Comparison of ENCODE assay signal across 9 mouse cellular contexts in genomic region chr17:32904414-32904813, GRCm38 (mm10). TPM values are rescaled to one million over a fixed set of nuclear protein-coding genes. Genes with fewer than 3 reads are reported as not detected.
A peak's percentile ranks its signal among the peaks of the same experiment; 100 is the strongest.
DNase-seq lines count a peak whose midpoint lies in the region; ATAC-seq and TF ChIP-seq lines count a peak whose summit lies in the region.
"Had no signal": no experiment of that assay in that cellular context is flagged by ENCODE, and none has a peak within 500 bp of the region (broad histone marks: within the 10 kb centered on the region; RNA-seq: fewer than 3 reads in every experiment).

No protein-coding gene starts in this region.

- no peak for TF ChIP-seq CTCF in thymus, adult 2 months (IDR thresholded peaks at IDR 0.05; ENCODE audit: borderline replicate concordance, control insufficient read depth, extremely low read depth, insufficient read depth, low read length, poor library complexity)
- TF ChIP-seq CTCF in brain, embryonic 14.5 days (IDR thresholded peaks at IDR 0.05; ENCODE audit: borderline replicate concordance, extremely low read depth, insufficient read depth, insufficient read length), result peak; percentile 33; the same call in 1 of the 2 replicates

- no peak for ATAC-seq in hindbrain, embryonic 14.5 days (ENCODE audit: low FRiP score)
- ATAC-seq in hindbrain, embryonic 13.5 days (ENCODE audit: low FRiP score), result no peak

- H3K9ac ChIP-seq in hindbrain, embryonic 14.5 days, result no peak overlapping the region
- H3K9ac ChIP-seq in hindbrain, embryonic 13.5 days, result no peak overlapping the region
- H3K9ac ChIP-seq: liver, embryonic 13.5 days had no signal

- no peaks in the 10 kb centered on the region for H3K9me3 ChIP-seq in hindbrain, embryonic 14.5 days (ENCODE audit: control insufficient read depth, low read length)
- no peaks in the 10 kb centered on the region for H3K9me3 ChIP-seq in hindbrain, embryonic 13.5 days
- H3K9me3 ChIP-seq: liver, embryonic 13.5 days had no signal

- peaks cover 3% of the 10 kb centered on the region; the same call in 1 of the 2 replicates for H3K27me3 ChIP-seq in hindbrain, embryonic 14.5 days (ENCODE audit: control insufficient read depth, insufficient read depth, low read length)
- H3K27me3 ChIP-seq in hindbrain, embryonic 13.5 days, result peaks cover 20% of the 10 kb centered on the region; the same call in 1 of the 2 replicates
- H3K27me3 ChIP-seq in thymus, adult 2 months (ENCODE audit: control insufficient read depth, insufficient read depth, low read length), result no peaks in the 10 kb centered on the region

- no peak overlapping the region for H3K4me3 ChIP-seq in hindbrain, embryonic 14.5 days (replicated peaks; ENCODE audit: low read length)
- H3K4me3 ChIP-seq in hindbrain, embryonic 13.5 days, result no peak overlapping the region
- no peak overlapping the region for H3K4me3 ChIP-seq in thymus, adult 2 months (ENCODE audit: control insufficient read depth, insufficient read depth, low read length)
- H3K4me3 ChIP-seq: liver, embryonic 13.5 days had no signal

- no peaks in the 10 kb centered on the region for H3K4me1 ChIP-seq in hindbrain, embryonic 14.5 days (replicated peaks; ENCODE audit: control insufficient read depth, insufficient read depth, low read length)
- 0 out of 2 replicates have a peak, but pooled peaks cover 4% of the 10 kb centered on the region for H3K4me1 ChIP-seq in hindbrain, embryonic 13.5 days (replicated peaks)
- no peaks in the 10 kb centered on the region for H3K4me1 ChIP-seq in thymus, adult 2 months (replicated peaks; ENCODE audit: control insufficient read depth, insufficient read depth, low read length)
- H3K4me1 ChIP-seq: liver, embryonic 13.5 days had no signal

- no peak overlapping the region for H3K4me2 ChIP-seq in hindbrain, embryonic 14.5 days (replicated peaks)
- H3K4me2 ChIP-seq in hindbrain, embryonic 13.5 days, result no peak overlapping the region
- H3K4me2 ChIP-seq: liver, embryonic 13.5 days had no signal

- peak; percentile 29 for DNase-seq in hindbrain, embryonic 14.5 days (ENCODE audit: low spot score)
- DNase-seq in thymus, adult 2 months, result peak; percentile 15
- DNase-seq in thymus, postnatal 36 days, result no peak
- peak; percentile 15 for DNase-seq in brain, embryonic 14.5 days (ENCODE audit: low read depth)
- peak; percentile 21 for DNase-seq in thymus, postnatal 4 days
- DNase-seq in frontal cortex, postnatal 14 days (ENCODE audit: low spot score in 2 of 2), result no peak
- DNase-seq in MN1 (ENCODE audit: low spot score), result no peak
- DNase-seq: liver, embryonic 13.5 days had no signal

- TF ChIP-seq POLR2A in thymus, adult 2 months (IDR thresholded peaks at IDR 0.05; ENCODE audit: control insufficient read depth, extremely low read depth, insufficient read depth, low read length, poor library complexity), result no peak
- TF ChIP-seq POLR2A in brain, embryonic 14.5 days (IDR thresholded peaks at IDR 0.05; ENCODE audit: borderline replicate concordance, extremely low read depth, insufficient read depth, insufficient read length, poor library complexity, severe bottlenecking), result no peak

- no peaks in the 10 kb centered on the region for H3K36me3 ChIP-seq in hindbrain, embryonic 14.5 days (replicated peaks; ENCODE audit: control insufficient read depth, insufficient read depth)
- H3K36me3 ChIP-seq in hindbrain, embryonic 13.5 days, result no peaks in the 10 kb centered on the region
- no peaks in the 10 kb centered on the region for H3K36me3 ChIP-seq in thymus, adult 2 months (ENCODE audit: control insufficient read depth, insufficient read depth, low read length)
- H3K36me3 ChIP-seq: liver, embryonic 13.5 days had no signal

- no peak overlapping the region for H3K27ac ChIP-seq in hindbrain, embryonic 14.5 days
- H3K27ac ChIP-seq in hindbrain, embryonic 13.5 days, result no peak overlapping the region
- H3K27ac ChIP-seq in thymus, adult 2 months (ENCODE audit: control insufficient read depth, insufficient read depth, low read length), result no peak overlapping the region
- H3K27ac ChIP-seq: liver, embryonic 13.5 days had no signal

- 75% methylated on average over 2 of the region's 2 CpGs for WGBS in hindbrain, embryonic 14.5 days
- WGBS in hindbrain, embryonic 13.5 days, result 71% methylated on average over 2 of the region's 2 CpGs
- 52% methylated on average over 2 of the region's 2 CpGs for WGBS in thymus, adult 2 months

RNA-seq across cellular contexts. Expression of gene Cyp4f14, which starts 12.7 kb away (rescaled TPM):
- 0.10 TPM in 1 of 2 replicates, not detected in the other for polyA plus RNA-seq in hindbrain, embryonic 14.5 days (2014; fragmentation: Nextera tagmentation; extraction: Ambion mirVana)
- not detected in 2 replicates for polyA plus RNA-seq in hindbrain, embryonic 13.5 days (2015; fragmentation: Nextera tagmentation; extraction: Ambion mirVana)
- polyA plus RNA-seq in thymus, adult 2 months (2012; rRNA removed), result 0.23 and 1.6 TPM in 2 replicates
- polyA plus RNA-seq in brain, embryonic 14.5 days (2012; rRNA removed), result 0.04 and 0.15 TPM in 2 replicates
- polyA plus RNA-seq: liver, embryonic 13.5 days had no signal

RNA-seq across cellular contexts. Expression of gene Zfp870, which starts 13.0 kb away (rescaled TPM):
- 7.9 and 10.1 TPM in 2 replicates for polyA plus RNA-seq in hindbrain, embryonic 14.5 days (2014; fragmentation: Nextera tagmentation; extraction: Ambion mirVana)
- 7.4 and 7.8 TPM in 2 replicates for polyA plus RNA-seq in hindbrain, embryonic 13.5 days (2015; fragmentation: Nextera tagmentation; extraction: Ambion mirVana)
- polyA plus RNA-seq in thymus, adult 2 months (2012; rRNA removed), result 0.34 and 0.37 TPM in 2 replicates
- 4.6 and 5.2 TPM in 2 replicates for polyA plus RNA-seq in brain, embryonic 14.5 days (2012; rRNA removed)

RNA-seq across cellular contexts. Expression of gene Cyp4f13, which starts 42.8 kb away (rescaled TPM):
- 9.4 and 10.1 TPM in 2 replicates for polyA plus RNA-seq in hindbrain, embryonic 14.5 days (2014; fragmentation: Nextera tagmentation; extraction: Ambion mirVana)
- 9.5 and 10.9 TPM in 2 replicates for polyA plus RNA-seq in hindbrain, embryonic 13.5 days (2015; fragmentation: Nextera tagmentation; extraction: Ambion mirVana)
- 38.7 and 39.0 TPM in 2 replicates for polyA plus RNA-seq in thymus, adult 2 months (2012; rRNA removed)
- polyA plus RNA-seq in brain, embryonic 14.5 days (2012; rRNA removed), result 12.3 and 13.0 TPM in 2 replicates

Comparison
In these comparisons a context has a peak if more than half of its experiments do, and no peak if none do; other contexts are left out.
1. DNase-seq: peak in hindbrain, embryonic 14.5 days (single experiment), thymus, adult 2 months (single experiment), brain, embryonic 14.5 days (single experiment) and thymus, postnatal 4 days (single experiment); none in thymus, postnatal 36 days (0 of 2), frontal cortex, postnatal 14 days (0 of 2) and MN1 (single experiment).